Mouse (Mus musculus): ENCODE data around the gene Wnk2. TPM values are rescaled to one million over a fixed set of nuclear protein-coding genes. Genes with fewer than 3 reads are reported as not detected.

Wnk2 gene
- polyA plus RNA-seq (2017; shearing (Covaris generic)) = not detected

GRCm38 (mm10) chr13:49147858-49148226 lies at the start of gene Wnk2:
Wnk2 (minus strand) TSS chr13:49148014.

DNA sequence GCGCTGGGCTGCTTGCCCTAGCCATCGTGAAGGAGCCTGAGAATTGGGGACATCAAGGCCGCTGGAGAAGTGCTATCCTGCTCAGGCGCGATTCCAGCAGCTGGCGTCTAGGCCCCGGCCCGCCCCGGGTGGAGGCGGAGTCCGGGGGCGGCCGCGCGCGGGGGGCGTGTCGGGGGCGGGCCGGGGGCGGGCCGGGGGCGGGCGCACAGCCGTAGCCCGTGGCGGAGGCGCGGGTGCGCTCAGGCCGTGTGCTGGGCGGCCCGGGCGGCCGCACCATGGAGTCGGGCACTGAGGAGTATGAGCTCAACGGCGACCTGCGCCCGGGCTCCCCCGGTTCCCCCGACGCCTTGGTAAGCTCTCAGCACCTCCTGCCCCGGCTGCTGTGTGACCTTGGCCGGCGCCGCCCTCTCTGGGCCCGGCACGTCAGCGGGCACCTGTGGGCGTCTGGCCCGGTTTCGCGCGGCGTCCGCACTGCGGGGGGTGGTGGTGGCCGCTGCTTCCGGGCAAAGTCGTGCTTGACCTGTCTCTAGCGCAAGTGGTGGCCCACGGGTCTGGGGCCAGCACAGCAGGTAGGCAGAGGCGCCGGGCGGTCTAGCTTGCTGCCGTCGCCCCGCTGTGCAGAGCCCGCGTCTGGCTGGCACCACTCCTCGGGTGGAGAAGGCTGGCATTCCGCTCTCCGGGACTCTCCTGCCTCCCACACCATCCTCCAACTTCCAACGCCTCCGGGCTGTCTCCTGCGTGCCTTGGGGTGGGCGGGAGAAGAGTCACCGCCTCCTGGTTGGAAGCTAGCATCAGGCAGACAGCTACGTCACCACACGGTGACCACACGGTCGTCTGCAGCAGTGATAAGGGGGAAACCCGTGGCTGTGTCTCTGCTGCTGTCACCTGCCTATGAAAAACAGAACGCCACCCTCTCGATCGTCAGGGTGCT lies 39.7 kb upstream of the Wnk2 start, which contains the start of gene Ninj1:
Gene Ninj1 (plus strand): TSS at position 198 of the 931 bp plus-strand sequence.

Other genes starting within 250 kb of the Wnk2 start
- gene Fam120a, start 180.0 kb downstream of the Wnk2 start, polyA plus RNA-seq (2017; shearing (Covaris generic)) = 76.3 TPM
- 77.0 TPM for gene Ninj1, start 39.5 kb upstream of the Wnk2 start, polyA plus RNA-seq (2017; shearing (Covaris generic))
- 91.7 TPM for gene Card19, start 68.0 kb upstream of the Wnk2 start, polyA plus RNA-seq (2017; shearing (Covaris generic))
- 22.4 TPM for gene Susd3, start 100.7 kb upstream of the Wnk2 start, polyA plus RNA-seq (2017; shearing (Covaris generic))
- 23.2 TPM for gene Fgd3, start 172.3 kb upstream of the Wnk2 start, polyA plus RNA-seq (2017; shearing (Covaris generic))
- gene Bicd2, start 193.6 kb upstream of the Wnk2 start, polyA plus RNA-seq (2017; shearing (Covaris generic)) = 18.9 TPM

Data from effector memory CD4-positive, alpha-beta T cell, adult 5 months (primary cell).